Mouse (Mus musculus): ENCODE results near the gene Adora1. TPM values are rescaled to one million over a fixed set of nuclear protein-coding genes. Genes with fewer than 3 reads are reported as not detected.

Adora1 gene
- polyA plus RNA-seq, 2 experiments: 0.10 to 0.13 TPM

- H3K27me3 ChIP-seq (ENCODE audit: control insufficient read depth, insufficient read depth, low read length): no peaks in the 10 kb centered on the region; the same call in 1 of the 2 replicates
- 63% methylated on average over 12 of the region's 12 CpGs for WGBS (ENCODE audit: insufficient replicate concordance)
- no peaks in the 10 kb centered on the region for H3K36me3 ChIP-seq (replicated peaks; ENCODE audit: control insufficient read depth, insufficient read depth, low read depth)
- no peak overlapping the region for H3K27ac ChIP-seq
- H3K9me3 ChIP-seq (ENCODE audit: control insufficient read depth, low read length): no peaks in the 10 kb centered on the region
- no peak overlapping the region for H3K9ac ChIP-seq (replicated peaks)
- DNase-seq (ENCODE audit: low read depth in 3 of 3, low spot score in 3 of 3) (no peak), ATAC-seq (ENCODE audit: insufficient read depth) (no peak)
- no peak for TF ChIP-seq EP300 (IDR thresholded peaks at IDR 0.05; ENCODE audit: low read depth)
- TF ChIP-seq CTCF (IDR thresholded peaks at IDR 0.05; ENCODE audit: low read depth): no peak
- H3K4me2 ChIP-seq (ENCODE audit: low read depth): no peak overlapping the region
- no peak overlapping the region for H3K4me3 ChIP-seq (ENCODE audit: insufficient read depth in 1 of 2, low read depth in 2 of 2, low read length in 2 of 2)
- H3K4me1 ChIP-seq (replicated peaks; ENCODE audit: control insufficient read depth in 2 of 2, insufficient read depth in 2 of 2, low read length in 1 of 2): peaks cover 0 to 4% of the 10 kb centered on the region in 2 experiments; a peak in 1 of 4 replicates
Measured at GRCm38 (mm10) chr1:134198197-134198995, 36.8 kb downstream of the Adora1 start.

GRCm38 (mm10) chr1:134197325-134197982 lies 37.8 kb downstream of the Adora1 start:
- no peak for TF ChIP-seq EP300 (IDR thresholded peaks at IDR 0.05; ENCODE audit: low read depth)
- TF ChIP-seq CTCF (IDR thresholded peaks at IDR 0.05; ENCODE audit: low read depth): peak; percentile 28; the same call in 1 of the 2 replicates
- WGBS (ENCODE audit: insufficient replicate concordance): 72% methylated on average over 15 of the region's 15 CpGs
- no peak for ATAC-seq (ENCODE audit: insufficient read depth)

GRCm38 (mm10) chr1:134196386-134196785 lies 38.8 kb downstream of the Adora1 start:
- DNase-seq (ENCODE audit: low read depth in 3 of 3, low spot score in 3 of 3): peak in 1 of 3 experiments; percentile 54
- no peak overlapping the region for H3K4me2 ChIP-seq (ENCODE audit: low read depth)
- ATAC-seq (ENCODE audit: insufficient read depth): peak; percentile 45; the same call in 1 of the 2 replicates

More at GRCm38 (mm10) chr1:134197325-134197982, 37.8 kb downstream of the Adora1 start:
- no peak for DNase-seq (ENCODE audit: low read depth in 3 of 3, low spot score in 3 of 3)
- Histone ChIP-seq H3K27ac (no peak overlapping the region), H3K9me3 (ENCODE audit: control insufficient read depth, low read length) (no peaks in the 10 kb centered on the region), H3K9ac (replicated peaks) (no peak overlapping the region), H3K4me2 (ENCODE audit: low read depth) (no peak overlapping the region), H3K27me3 (ENCODE audit: control insufficient read depth, insufficient read depth, low read length) (no peaks in the 10 kb centered on the region; the same call in 1 of the 2 replicates), H3K4me1 (replicated peaks; ENCODE audit: control insufficient read depth in 2 of 2, insufficient read depth in 2 of 2, low read length in 1 of 2) (peaks cover 0 to 4% of the 10 kb centered on the region in 2 experiments; a peak in 1 of 4 replicates), H3K36me3 (replicated peaks; ENCODE audit: control insufficient read depth, insufficient read depth, low read depth) (no peaks in the 10 kb centered on the region), H3K4me3 (ENCODE audit: insufficient read depth in 1 of 2, low read depth in 2 of 2, low read length in 2 of 2) (no peak overlapping the region)

GRCm38 (mm10) chr1:134195979-134196378 lies 39.3 kb downstream of the Adora1 start:
- DNase-seq (ENCODE audit: low read depth in 3 of 3, low spot score in 3 of 3) (no peak), ATAC-seq (ENCODE audit: insufficient read depth) (no peak)
- no peaks in the 10 kb centered on the region for H3K36me3 ChIP-seq (replicated peaks; ENCODE audit: control insufficient read depth, insufficient read depth, low read depth)
- peaks cover 0 to 4% of the 10 kb centered on the region in 2 experiments; a peak in 1 of 4 replicates for H3K4me1 ChIP-seq (replicated peaks; ENCODE audit: control insufficient read depth in 2 of 2, insufficient read depth in 2 of 2, low read length in 1 of 2)
- no peaks in the 10 kb centered on the region for H3K9me3 ChIP-seq (ENCODE audit: control insufficient read depth, low read length)
- H3K9ac ChIP-seq (replicated peaks): no peak overlapping the region
- 57% methylated on average over 4 of the region's 4 CpGs for WGBS (ENCODE audit: insufficient replicate concordance)
- H3K4me3 ChIP-seq (ENCODE audit: insufficient read depth in 1 of 2, low read depth in 2 of 2, low read length in 2 of 2): no peak overlapping the region
- no peaks in the 10 kb centered on the region; the same call in 1 of the 2 replicates for H3K27me3 ChIP-seq (ENCODE audit: control insufficient read depth, insufficient read depth, low read length)
- no peak overlapping the region for H3K4me2 ChIP-seq (ENCODE audit: low read depth)
- TF ChIP-seq EP300 (IDR thresholded peaks at IDR 0.05; ENCODE audit: low read depth) (no peak), CTCF (IDR thresholded peaks at IDR 0.05; ENCODE audit: low read depth) (no peak)
- H3K27ac ChIP-seq: no peak overlapping the region

More at GRCm38 (mm10) chr1:134196386-134196785, 38.8 kb downstream of the Adora1 start:
- peak; percentile 91 for TF ChIP-seq CTCF (IDR thresholded peaks at IDR 0.05; ENCODE audit: low read depth)
- no peak for TF ChIP-seq EP300 (IDR thresholded peaks at IDR 0.05; ENCODE audit: low read depth)
- Histone ChIP-seq H3K4me1 (replicated peaks; ENCODE audit: control insufficient read depth in 2 of 2, insufficient read depth in 2 of 2, low read length in 1 of 2) (peaks cover 0 to 4% of the 10 kb centered on the region in 2 experiments; a peak in 1 of 4 replicates), H3K9ac (replicated peaks) (no peak overlapping the region), H3K27me3 (ENCODE audit: control insufficient read depth, insufficient read depth, low read length) (no peaks in the 10 kb centered on the region; the same call in 1 of the 2 replicates), H3K9me3 (ENCODE audit: control insufficient read depth, low read length) (no peaks in the 10 kb centered on the region), H3K36me3 (replicated peaks; ENCODE audit: control insufficient read depth, insufficient read depth, low read depth) (no peaks in the 10 kb centered on the region), H3K4me3 (ENCODE audit: insufficient read depth in 1 of 2, low read depth in 2 of 2, low read length in 2 of 2) (no peak overlapping the region), H3K27ac (no peak overlapping the region)
- 33% methylated on average over 4 of the region's 4 CpGs for WGBS (ENCODE audit: insufficient replicate concordance)

Measured in liver, embryonic 14.5 days (tissue).